Mouse (Mus musculus) urinary bladder, adult 2 months (tissue): ENCODE results near the gene Ugt1a6b. TPM values are rescaled to one million over a fixed set of nuclear protein-coding genes. Genes with fewer than 3 reads are reported as not detected.
"Not testable (repeated sequence)": the region's sequence is repeated elsewhere in the genome, so short reads cannot be mapped to it uniquely, and the experiment has no call there.

Source experiments
- DNase-seq: peaks from one replicate; pipeline ENCODE4 v3.0.0; 2022; ENCODE audit warnings: low spot score
- polyA plus RNA-seq: library from polyadenylated mRNA; depleted of rRNA; stranded (reverse); fragments of >200 nt; gene quantifications from 2 replicates; pipeline ENCODE4 v1.2.3, GENCODE M21; 2012

The Ugt1a6b gene
- polyA plus RNA-seq, 1 experiment, result 31.7 TPM

DNA sequence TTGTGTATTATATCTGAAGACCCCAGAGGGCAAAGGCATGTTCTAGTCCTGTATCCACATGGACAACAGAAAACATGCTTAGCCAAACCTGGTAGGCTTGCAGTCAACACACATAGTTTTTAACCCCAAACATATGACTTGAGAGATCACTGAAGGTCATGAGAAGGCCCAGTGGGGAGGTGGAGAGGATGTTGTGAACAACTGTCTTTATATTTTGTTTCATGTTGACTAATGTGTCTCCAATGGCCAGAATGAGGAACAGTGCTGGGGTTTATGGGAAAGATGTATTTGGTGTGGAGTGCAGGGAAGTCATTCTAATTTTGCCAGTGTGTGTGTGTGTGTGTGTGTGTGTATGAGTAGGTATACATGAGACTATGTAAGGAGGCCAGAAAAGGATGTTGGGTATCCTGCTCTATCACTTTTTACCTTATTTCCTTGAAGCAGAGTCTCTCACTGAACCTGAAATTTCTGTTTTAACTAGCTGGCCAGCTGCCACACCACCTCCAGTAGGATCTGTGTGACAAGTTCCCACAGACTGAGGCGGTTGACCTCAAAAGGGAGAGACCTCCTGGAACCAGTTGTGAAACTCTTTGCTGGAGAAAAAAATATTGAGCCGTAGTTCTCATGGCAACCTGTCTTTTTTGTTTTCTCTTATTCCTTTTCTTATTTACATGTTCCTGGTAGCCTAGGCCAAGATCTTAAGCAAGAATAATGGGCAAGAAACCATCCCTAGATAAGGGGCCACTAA lies 121.2 kb downstream of the Ugt1a6b start:
- DNase-seq, result peak; percentile 48

- DNase-seq, result not testable (repeated sequence)
Measured at GRCm38 (mm10) chr1:88225301-88225700, 122.2 kb downstream of the Ugt1a6b start.

- no peak for DNase-seq
Measured at GRCm38 (mm10) chr1:88225741-88226140, 122.7 kb downstream of the Ugt1a6b start.

DNA sequence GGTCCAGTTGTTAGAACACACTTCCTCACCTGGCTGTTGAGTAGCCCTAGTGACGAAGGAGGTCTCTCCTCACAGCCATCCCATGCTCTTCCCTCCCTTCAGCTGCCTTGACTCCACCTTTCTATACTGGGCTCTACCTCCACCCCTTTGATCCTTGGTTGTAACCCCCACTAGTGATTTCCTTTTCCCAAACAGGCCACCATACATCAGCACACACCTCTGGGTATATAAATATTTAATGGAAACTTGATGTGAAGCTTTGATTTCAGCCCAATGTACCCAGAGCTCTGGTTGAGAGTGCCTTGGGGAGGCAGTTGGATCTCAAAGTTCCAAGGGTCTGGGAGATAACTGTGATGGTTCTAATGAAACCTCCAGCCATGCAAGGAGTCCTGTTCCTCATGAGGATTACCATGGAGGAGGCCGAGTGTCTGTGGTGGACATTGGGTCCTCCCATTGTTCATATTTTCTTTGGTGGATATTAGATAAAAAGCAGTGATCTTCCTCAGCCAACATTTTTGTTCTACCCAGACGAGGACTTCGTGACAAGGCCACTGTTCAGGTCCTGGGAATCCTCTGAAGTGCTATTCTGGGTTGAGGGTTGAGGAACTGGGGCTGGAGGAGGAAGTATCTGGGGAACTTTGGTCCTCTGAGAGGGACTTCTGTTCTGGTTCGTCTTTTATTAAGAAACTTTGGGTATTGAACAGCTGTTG lies 123.8 kb downstream of the Ugt1a6b start, which contains the start of gene Mroh2a:
TSS of gene Mroh2a (plus strand) at position 317 of the 710 bp plus-strand sequence.
- DNase-seq, result no peak

DNA sequence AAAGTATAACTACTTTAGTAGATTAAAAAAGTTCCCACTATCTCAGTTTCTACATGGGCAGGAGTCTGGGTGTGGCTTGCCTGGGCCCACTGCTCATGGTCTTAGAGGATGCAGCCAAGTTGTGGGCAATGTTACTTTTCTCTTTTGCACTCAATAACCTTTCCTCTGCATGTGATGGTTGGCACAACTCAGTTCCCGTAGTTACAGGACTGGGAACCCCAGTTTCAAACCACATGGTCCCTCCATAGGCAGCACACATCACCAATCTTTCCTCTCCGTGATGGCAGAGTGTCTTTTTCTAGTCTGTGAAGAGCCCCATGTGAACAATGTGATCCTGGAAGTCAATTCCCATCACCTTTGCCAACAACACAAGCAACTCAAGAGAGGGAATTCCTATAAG lies 124.4 kb downstream of the Ugt1a6b start:
- DNase-seq, result no peak

- DNase-seq, result peak; percentile 41
Measured at GRCm38 (mm10) chr1:88228121-88228520, 125.1 kb downstream of the Ugt1a6b start.

DNA sequence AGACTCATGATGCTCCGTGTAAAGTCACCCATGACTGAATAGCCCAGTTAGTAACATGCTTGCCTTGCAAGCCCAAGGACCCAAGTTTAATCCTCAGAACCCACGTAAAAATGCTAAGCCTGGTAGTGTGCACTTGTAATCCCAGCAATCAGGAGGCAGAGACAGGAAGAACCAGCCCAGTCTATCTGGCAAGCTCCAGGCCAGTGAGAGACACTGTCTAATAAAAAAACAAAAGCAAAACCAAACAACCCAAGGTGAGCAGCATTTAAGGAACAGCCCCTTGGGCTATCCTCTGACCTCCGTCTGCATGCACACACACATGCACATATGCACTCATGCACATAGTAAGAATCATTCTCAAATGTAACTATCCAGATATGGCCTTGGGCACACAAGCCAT lies 126.5 kb downstream of the Ugt1a6b start:
- DNase-seq, result no peak

- DNase-seq, result peak; percentile 32
Measured at GRCm38 (mm10) chr1:88229986-88230385, 126.9 kb downstream of the Ugt1a6b start.

DNA sequence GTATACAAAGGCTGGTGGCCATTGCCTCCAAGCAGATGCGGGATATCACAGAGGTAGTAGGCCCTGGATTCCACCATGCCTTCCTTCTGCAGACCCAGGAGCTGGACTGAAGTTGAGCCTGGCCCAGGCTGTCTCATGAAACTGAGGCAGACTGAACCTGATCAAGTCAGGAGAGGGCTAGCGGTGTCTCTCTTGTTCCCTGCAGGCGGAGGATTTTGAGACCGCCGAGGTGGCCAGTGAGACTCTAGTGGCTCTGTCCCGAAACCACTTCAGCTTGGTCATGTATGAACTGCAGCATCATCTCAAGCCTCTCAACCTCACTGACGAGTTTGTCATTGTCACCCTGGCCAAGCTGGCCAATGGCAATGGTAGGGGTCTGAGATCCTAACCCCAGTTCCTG lies 127.4 kb downstream of the Ugt1a6b start:
- peak; percentile 32 for DNase-seq

DNA sequence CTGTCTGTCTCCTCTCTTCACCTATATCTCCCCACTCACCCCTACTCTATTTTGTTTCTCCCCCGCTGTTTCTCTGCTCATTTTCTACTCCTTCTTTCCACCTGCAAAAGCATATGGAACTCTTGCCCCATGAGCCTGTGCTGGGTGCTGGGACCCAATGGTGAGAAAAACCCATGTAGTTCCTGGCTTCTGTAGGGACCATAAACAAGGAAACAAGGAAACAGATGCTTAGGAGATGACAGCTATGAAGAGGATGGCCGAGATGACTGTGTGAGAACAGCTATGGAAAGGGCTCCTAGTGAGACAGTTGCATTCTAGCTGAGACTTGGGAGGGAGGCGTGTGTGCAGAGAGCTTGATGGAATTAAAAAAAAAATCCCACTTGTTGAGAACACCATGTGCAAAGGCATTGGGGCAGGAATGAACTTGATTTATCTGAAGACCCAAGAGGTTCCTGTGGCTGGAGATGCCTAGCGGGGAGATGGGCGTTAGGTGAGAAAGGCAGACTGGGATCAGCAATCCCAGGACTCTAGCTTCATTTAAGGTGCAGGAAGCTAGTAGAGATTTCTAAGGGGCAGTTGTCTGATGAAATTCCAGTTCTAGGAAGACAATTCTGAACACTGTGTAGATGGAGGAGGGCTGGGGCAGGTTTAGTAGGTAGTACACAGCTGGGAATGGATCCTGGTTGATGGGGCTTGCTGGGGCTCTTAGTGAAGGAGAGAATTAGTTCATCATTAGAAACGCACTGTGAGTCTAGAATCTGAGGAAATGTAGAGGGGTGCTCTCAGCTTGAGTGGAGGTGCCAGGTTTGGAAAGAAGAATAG lies 128.1 kb downstream of the Ugt1a6b start:
- no peak for DNase-seq

- DNase-seq, result no peak
Measured at GRCm38 (mm10) chr1:88231803-88232499, 128.9 kb downstream of the Ugt1a6b start.

DNA sequence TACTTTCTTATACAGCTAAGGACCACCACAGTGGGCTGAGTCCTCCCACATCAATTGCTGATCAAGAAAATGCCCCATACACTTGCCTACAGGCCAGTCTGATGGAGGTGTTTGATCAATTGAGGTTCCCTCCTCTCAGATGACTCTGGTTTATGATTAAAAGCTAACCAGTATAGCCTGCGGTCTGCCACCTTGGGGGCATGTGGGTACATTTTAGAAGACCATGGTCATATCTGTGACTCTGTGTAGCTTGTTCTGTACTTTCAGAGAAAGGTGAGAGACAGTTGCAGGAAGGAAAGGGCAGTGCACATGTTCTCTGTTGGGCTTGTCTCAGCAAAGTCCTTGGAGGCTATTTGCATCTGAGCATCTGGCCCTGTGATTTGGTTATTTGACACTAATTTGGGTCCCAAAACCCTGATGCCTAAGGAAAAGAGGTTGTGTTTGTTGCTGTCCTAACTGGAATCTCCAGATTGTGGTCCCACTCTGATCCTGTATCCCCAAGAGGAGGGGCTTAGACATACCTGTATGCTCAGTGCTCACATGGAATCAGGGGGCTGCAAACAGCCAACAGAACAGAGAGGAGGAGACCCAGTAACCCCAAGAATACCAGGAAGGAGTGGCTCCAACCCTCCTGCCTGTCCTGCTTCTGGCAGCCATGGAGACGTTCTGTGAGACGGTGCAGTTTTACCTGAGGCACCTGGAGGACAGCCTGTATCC lies 129.8 kb downstream of the Ugt1a6b start:
- peak; percentile 32 for DNase-seq

GRCm38 (mm10) chr1:88233421-88234247 lies 130.6 kb downstream of the Ugt1a6b start:
- DNase-seq, result peak; percentile 48

DNA sequence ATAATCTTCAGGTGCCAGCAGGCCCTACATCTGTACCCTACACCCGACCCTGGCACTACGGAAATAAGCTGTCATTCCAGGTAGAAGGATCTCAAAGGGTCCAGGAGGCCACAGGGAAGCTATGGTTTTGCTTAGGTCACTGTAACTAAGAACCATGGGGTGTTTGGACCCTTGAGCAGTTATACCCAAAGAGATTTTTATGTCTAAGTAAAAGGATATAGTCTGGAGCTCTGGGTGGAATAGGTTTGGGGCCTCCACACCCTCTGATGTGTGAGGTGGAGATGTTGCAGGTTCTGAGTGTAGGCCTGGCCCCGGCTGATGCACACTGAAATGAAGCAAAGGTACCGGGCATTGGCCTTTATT lies 131.2 kb downstream of the Ugt1a6b start:
- DNase-seq, result no peak

DNA sequence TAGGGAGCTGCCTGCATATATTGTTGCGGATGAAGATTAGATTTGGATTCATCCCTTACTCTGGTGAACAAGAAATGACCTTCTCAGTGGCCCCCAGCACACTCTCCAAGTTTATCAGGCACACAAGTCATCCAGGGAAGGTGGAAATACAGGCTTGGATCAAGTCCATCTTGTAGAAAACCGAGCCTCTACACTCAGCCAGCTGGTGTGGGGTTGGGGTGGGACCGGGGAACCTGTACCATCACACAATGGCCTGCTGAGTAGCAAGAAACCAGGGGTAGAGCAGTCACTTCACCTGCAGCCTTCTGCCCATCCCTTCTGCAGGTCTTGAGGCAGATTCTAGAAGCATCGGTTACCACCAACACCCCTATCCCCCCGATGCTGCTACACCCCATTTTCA lies 131.6 kb downstream of the Ugt1a6b start:
- no peak for DNase-seq

DNA sequence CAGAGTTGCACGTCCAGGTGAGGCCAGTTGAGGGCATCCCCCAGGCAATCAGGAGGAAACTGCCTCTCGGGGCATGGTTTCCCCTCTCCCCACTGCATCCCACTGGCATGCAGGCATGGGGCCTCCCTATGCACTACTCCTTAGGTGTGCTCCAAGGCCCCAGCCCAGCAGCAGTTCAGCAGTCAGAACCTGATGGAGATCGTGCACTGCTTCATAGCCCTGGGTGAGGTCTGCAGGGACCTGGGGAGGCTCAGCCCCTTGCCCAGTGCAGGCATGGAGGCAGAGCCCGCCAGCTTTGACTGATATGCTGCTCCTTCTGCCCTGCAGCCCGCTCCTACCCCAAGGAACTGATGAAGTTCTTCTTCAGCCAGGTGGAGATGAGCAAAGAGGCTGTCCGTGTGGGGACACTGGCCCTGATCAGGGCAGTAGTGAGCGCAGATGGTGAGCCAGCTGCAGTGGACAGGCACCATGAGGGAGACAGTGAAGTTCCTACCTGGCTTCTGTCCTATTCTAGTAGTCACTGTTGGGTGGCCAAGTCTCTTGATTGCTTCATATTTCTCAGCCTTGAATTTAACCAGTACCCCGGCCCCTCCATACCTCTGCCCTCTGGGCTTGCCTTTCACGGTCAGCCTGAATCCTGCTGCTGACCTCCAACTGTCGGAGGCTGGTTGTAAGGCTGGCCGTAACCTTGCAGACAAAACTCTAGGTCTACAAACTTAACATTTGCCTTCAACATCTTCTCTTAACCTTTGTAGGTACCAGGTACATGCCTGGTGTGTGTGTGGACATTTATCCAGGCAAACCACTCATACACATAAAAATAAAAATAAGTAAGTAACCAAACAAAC lies 132.2 kb downstream of the Ugt1a6b start:
- peak; percentile 49 for DNase-seq

DNA sequence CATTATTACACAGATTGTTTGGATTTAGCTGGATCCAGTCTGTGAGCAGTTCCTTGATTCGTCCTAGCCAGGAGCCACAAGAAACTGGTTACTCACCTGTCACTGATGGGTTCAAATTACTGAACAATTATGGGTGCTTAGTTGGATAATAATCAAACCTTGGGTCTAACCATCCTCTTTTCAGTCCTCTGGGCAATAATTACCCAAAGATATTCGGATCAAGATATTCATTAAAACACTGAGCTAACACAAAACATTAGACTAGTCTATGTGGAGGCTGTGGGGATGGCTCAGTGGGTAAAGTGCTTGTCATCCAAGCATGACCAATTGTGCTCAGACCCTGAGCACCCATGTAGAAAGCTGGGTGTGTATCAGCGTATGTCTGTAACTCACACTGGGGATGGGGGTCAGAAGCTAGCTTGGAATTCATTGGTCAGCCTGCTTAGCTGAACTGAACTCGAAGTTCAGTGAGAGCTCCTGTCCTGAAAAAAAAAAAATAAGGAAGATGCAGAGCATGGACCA lies 132.9 kb downstream of the Ugt1a6b start:
- no peak for DNase-seq

DNA sequence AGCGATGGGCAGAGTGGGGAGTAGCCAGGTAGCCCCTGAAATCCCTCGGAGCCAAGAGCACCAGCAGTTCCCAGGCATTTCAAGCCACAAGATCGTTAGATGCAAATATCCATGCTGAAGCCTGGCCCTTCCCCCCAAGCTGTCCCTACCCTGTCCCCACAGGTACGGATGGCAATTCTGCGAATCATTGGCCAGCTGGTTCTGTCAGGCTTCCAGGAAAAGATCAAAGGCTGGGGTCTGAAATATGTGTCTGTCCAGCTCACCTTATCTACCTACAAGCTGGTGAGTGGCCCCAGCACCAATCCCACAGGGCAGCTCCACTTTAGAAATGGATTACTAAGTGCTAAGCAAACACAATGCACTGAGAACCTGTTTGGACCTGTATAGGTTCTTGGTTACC lies 134.3 kb downstream of the Ugt1a6b start:
- DNase-seq, result peak; percentile 57

DNA sequence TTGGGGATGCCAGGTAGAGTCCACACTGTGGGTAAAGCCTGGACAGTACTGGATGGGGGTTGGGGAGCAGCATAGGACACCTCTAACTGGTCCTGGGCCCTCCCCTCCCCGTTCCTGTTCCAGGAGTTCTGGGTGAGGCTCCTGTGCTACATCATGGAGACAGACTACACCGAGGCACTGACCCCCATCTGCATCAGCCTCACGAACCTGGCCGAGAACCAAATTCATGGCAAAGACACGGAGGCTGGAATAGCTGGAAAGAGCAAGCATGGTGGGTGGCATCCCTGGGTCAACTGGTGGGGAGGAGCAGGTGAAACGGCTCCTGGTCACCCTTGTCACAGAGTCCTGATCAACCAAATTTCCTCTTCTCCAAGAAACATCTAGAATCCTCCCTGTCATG lies 135.7 kb downstream of the Ugt1a6b start:
- no peak for DNase-seq
